Mouse (Mus musculus): ENCODE measurements around the gene Hdac7. TPM values are rescaled to one million over a fixed set of nuclear protein-coding genes. Genes with fewer than 3 reads are reported as not detected.

Gene Hdac7
- total and polyA plus RNA-seq, 3 experiments = 19.8 to 55.2 (median 21.7) TPM

DNA sequence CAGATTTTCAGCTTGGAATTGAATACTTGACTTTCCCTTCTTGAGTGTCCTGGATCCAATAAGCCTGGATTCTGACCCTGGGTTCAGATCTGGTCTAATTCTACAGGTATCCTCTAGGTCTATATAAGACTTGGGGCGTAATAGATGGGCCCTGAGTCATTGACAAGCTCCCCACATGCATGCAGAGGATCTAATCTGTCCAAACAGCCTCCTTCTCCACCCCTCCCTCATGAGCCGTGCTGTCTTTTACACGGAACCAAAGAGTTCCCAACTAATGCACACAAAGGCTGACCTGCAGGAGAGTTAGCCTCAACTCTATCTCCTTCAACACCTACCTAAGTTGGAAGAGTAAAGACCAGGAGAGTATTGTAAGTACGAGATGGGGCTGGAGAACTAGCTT is 3.0 kb upstream of the Hdac7 start:
- dilution Hi-C loops (cut with MboI; ENCODE audit: extremely low pct_ligation_motif_present, extremely low pct_unique_long_range_greater_than_20kb, low sequenced_read_pairs) = no loop called here
- Histone ChIP-seq H3K79me2 (replicated peaks; ENCODE audit: control insufficient read depth, extremely low read depth, insufficient read depth, poor library complexity, severe bottlenecking) (no peaks in the 10 kb centered on the region), H3K27ac (ENCODE audit: insufficient read depth, low read depth) (no peak overlapping the region), H3K9me3 (replicated peaks; ENCODE audit: low read length) (peaks cover 8% of the 10 kb centered on the region), H3K4me2 (ENCODE audit: insufficient read depth, low read depth, poor library complexity, severe bottlenecking) (no peak overlapping the region), H3K27me3 (replicated peaks) (no peaks in the 10 kb centered on the region), H3K4me3 (replicated peaks in 1 of 3; ENCODE audit: low read depth in 2 of 3, low read length in 2 of 3, poor library complexity in 1 of 3) (no peak overlapping the region), H3K9ac (ENCODE audit: insufficient read depth, low read depth) (no peak overlapping the region), H3K36me3 (replicated peaks in 1 of 2; ENCODE audit: control insufficient read depth in 1 of 2, insufficient read depth in 1 of 2, low read length in 1 of 2) (no peaks in the 10 kb centered on the region), H3K4me1 (ENCODE audit: control insufficient read depth in 1 of 2, insufficient read depth in 2 of 2) (peaks cover 15 to 56% of the 10 kb centered on the region in 2 experiments)
- in situ Hi-C loops (cut with MboI; ENCODE audit: low pct_ligation_motif_present, low pct_unique_long_range_greater_than_20kb, low sequenced_read_pairs) = loop anchor here (5.0 to 25.0 kb wide), 3 partner anchors 55 to 385 kb away; no protein-coding TSS in a partner anchor
- TF ChIP-seq BHLHE40 (IDR thresholded peaks at IDR 0.05; ENCODE audit: low read depth, low read length) (no peak), MAX (IDR thresholded peaks at IDR 0.05; ENCODE audit: low read length) (no peak), GABPA (IDR thresholded peaks at IDR 0.05; ENCODE audit: insufficient replicate concordance, low read depth, low read length) (no peak), E2F4 (IDR thresholded peaks at IDR 0.05; ENCODE audit: insufficient replicate concordance, low read depth, low read length) (no peak), ZMIZ1 (IDR thresholded peaks at IDR 0.05; ENCODE audit: low read depth, low read length) (no peak), TBP (conservative IDR thresholded peaks at IDR 0.05; ENCODE audit: low read depth, low read length) (no peak)
- DNase-seq (ENCODE audit: extremely low read depth) = no peak

DNA sequence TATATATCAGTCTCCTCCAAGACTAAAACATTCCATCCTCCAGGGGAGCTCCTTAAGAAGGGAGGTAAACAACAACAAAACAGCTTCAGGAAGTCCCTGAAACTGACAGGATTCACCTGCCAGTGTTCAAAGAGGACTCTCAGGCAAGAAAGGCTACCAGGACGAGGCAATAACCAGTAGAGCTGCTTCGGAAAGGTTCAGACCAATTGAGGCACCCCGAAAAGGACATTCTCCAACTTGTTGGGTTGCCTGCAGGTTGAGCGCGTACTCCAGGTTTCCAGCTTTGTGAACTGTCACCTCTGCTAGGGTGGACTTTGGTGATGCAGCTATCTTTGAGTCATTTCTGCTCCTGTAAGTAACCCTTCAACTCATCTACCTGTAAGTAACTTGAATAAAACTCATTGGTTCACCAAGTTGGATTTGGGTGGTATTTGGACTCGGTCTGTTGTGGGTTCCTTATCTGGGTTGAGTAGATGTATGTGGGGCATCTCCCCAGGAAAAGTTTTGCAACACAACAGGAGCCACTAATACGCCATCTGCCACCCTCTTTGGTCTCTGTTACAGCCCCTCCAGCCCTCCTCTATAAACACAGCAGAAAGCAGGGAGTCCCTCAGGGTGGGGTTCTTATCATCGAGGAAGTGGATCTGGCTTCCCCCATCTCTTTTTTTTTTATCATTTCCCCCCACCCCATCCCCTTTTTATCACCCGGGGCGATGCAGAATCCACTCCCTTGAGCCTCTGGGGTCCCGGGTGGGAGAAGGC is 2.0 kb upstream of the Hdac7 start:
- Histone ChIP-seq H3K4me1 (ENCODE audit: control insufficient read depth in 1 of 2, insufficient read depth in 2 of 2) (peaks cover 15 to 66% of the 10 kb centered on the region in 2 experiments), H3K4me2 (ENCODE audit: insufficient read depth, low read depth, poor library complexity, severe bottlenecking) (no peak overlapping the region), H3K9me3 (replicated peaks; ENCODE audit: low read length) (peaks cover 8% of the 10 kb centered on the region), H3K4me3 (replicated peaks in 1 of 3; ENCODE audit: low read depth in 2 of 3, low read length in 2 of 3, poor library complexity in 1 of 3) (no peak overlapping the region), H3K9ac (ENCODE audit: insufficient read depth, low read depth) (no peak overlapping the region), H3K27ac (ENCODE audit: insufficient read depth, low read depth) (no peak overlapping the region), H3K36me3 (replicated peaks in 1 of 2; ENCODE audit: control insufficient read depth in 1 of 2, insufficient read depth in 1 of 2, low read length in 1 of 2) (no peaks in the 10 kb centered on the region), H3K79me2 (replicated peaks; ENCODE audit: control insufficient read depth, extremely low read depth, insufficient read depth, poor library complexity, severe bottlenecking) (no peaks in the 10 kb centered on the region), H3K27me3 (replicated peaks) (no peaks in the 10 kb centered on the region)
- DNase-seq (ENCODE audit: extremely low read depth) = no peak
- dilution Hi-C loops (cut with MboI; ENCODE audit: extremely low pct_ligation_motif_present, extremely low pct_unique_long_range_greater_than_20kb, low sequenced_read_pairs) = no loop called here
- no peak for TF ChIP-seq ZNF384 (IDR thresholded peaks at IDR 0.05; ENCODE audit: low read depth, low read length)
- in situ Hi-C loops (cut with MboI; ENCODE audit: low pct_ligation_motif_present, low pct_unique_long_range_greater_than_20kb, low sequenced_read_pairs) = loop anchor here (5.0 to 25.0 kb wide), 3 partner anchors 54 to 384 kb away; no protein-coding TSS in a partner anchor

DNA sequence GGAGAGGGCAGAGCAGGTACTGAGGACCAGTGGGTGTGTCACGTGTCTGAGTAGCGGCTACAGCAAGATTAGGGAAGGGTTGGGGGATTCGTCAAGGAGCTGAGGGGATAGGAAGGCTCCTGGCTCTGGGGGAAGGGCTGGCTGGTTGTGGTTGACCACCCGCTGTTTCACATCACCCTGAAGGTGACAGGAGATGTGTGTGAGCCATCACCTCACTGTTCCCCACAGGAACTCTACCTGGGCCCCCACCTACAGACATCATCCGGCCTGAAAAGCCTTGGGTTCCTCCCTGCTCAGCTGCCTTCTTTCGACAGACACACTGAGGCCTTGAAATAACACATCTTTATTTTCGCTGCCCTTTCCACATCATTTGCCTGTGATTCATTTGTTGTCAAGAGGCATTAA is 1.1 kb downstream of the Hdac7 start:
- Histone ChIP-seq H3K27me3 (replicated peaks) (no peaks in the 10 kb centered on the region), H3K4me2 (ENCODE audit: insufficient read depth, low read depth, poor library complexity, severe bottlenecking) (no peak overlapping the region), H3K9me3 (replicated peaks; ENCODE audit: low read length) (peaks cover 8% of the 10 kb centered on the region), H3K36me3 (replicated peaks in 1 of 2; ENCODE audit: control insufficient read depth in 1 of 2, insufficient read depth in 1 of 2, low read length in 1 of 2) (no peaks in the 10 kb centered on the region), H3K4me1 (ENCODE audit: control insufficient read depth in 1 of 2, insufficient read depth in 2 of 2) (peaks cover 23 to 72% of the 10 kb centered on the region in 2 experiments), H3K79me2 (replicated peaks; ENCODE audit: control insufficient read depth, extremely low read depth, insufficient read depth, poor library complexity, severe bottlenecking) (no peaks in the 10 kb centered on the region), H3K27ac (ENCODE audit: insufficient read depth, low read depth) (no peak overlapping the region), H3K9ac (ENCODE audit: insufficient read depth, low read depth) (no peak overlapping the region), H3K4me3 (replicated peaks in 1 of 3; ENCODE audit: low read depth in 2 of 3, low read length in 2 of 3, poor library complexity in 1 of 3) (no peak overlapping the region)
- TF ChIP-seq CTCF (conservative IDR thresholded peaks at IDR 0.05 in 1 of 2, IDR thresholded peaks at IDR 0.05 in 1 of 2; ENCODE audit: low read depth in 2 of 2, low read length in 2 of 2) (no peak), JUND (conservative IDR thresholded peaks at IDR 0.05; ENCODE audit: low read depth, low read length) (no peak), NELFE (IDR thresholded peaks at IDR 0.05; ENCODE audit: low read depth, low read length) (no peak), EP300 (IDR thresholded peaks at IDR 0.05; ENCODE audit: low read length) (no peak), ZMIZ1 (IDR thresholded peaks at IDR 0.05; ENCODE audit: low read depth, low read length) (no peak), MAX (IDR thresholded peaks at IDR 0.05; ENCODE audit: low read length) (no peak), BHLHE40 (IDR thresholded peaks at IDR 0.05; ENCODE audit: low read depth, low read length) (no peak), GABPA (IDR thresholded peaks at IDR 0.05; ENCODE audit: insufficient replicate concordance, low read depth, low read length) (no peak), NRF1 (IDR thresholded peaks at IDR 0.05; ENCODE audit: low read depth, low read length) (no peak), ZKSCAN1 (IDR thresholded peaks at IDR 0.05; ENCODE audit: borderline replicate concordance, low read depth, low read length) (no peak), POLR2A (IDR thresholded peaks at IDR 0.05; ENCODE audit: low read depth, low read length) (no peak), CHD2 (IDR thresholded peaks at IDR 0.05; ENCODE audit: low read length) (no peak), USF2 (conservative IDR thresholded peaks at IDR 0.05; ENCODE audit: low read depth, low read length) (no peak)
- no peak for DNase-seq (ENCODE audit: extremely low read depth)
- in situ Hi-C loops (cut with MboI; ENCODE audit: low pct_ligation_motif_present, low pct_unique_long_range_greater_than_20kb, low sequenced_read_pairs) = loop anchor here (25.0 kb wide), 1 partner anchor 381 kb away; no protein-coding TSS in a partner anchor
- dilution Hi-C loops (cut with MboI; ENCODE audit: extremely low pct_ligation_motif_present, extremely low pct_unique_long_range_greater_than_20kb, low sequenced_read_pairs) = no loop called here

Data from CH12.LX (cell line).